Mouse (Mus musculus) myocyte (in vitro differentiated cells): ENCODE measurements around the gene Gpam.

Experiments used
- E2F4 ChIP-seq: IDR thresholded peaks from one replicate; pipeline ENCODE4 v1.6.1; 2011; ENCODE audit warnings: mild to moderate bottlenecking, control low read depth, moderate library complexity; ENCODE audit not compliant: insufficient read depth
- MAX ChIP-seq: IDR thresholded peaks from one replicate; pipeline ENCODE4 v1.6.1; 2011; ENCODE audit warnings: low read depth, mild to moderate bottlenecking, control low read depth
- MYOG ChIP-seq, 3 experiments: IDR thresholded peaks; one replicate each; pipeline ENCODE4 v1.6.1; 2011; ENCODE audit warnings: control low read depth in 2 of 3, low read depth in 2 of 3, mild to moderate bottlenecking in 2 of 3; ENCODE audit not compliant: insufficient read length in 2 of 3, control insufficient read depth in 1 of 3, insufficient read depth in 1 of 3
- POLR2A ChIP-seq: IDR thresholded peaks from one replicate; pipeline ENCODE4 v1.6.1; 2011; ENCODE audit warnings: low read depth, mild to moderate bottlenecking, control low read depth, moderate library complexity; ENCODE audit not compliant: insufficient read length
- POLR2AphosphoS2 ChIP-seq: IDR thresholded peaks from one replicate; pipeline ENCODE4 v1.6.1; 2011; ENCODE audit warnings: low read depth, control low read depth; ENCODE audit not compliant: insufficient read length
- REST ChIP-seq: IDR thresholded peaks from one replicate; pipeline ENCODE4 v1.6.1; 2011; ENCODE audit warnings: mild to moderate bottlenecking, control low read depth, moderate library complexity; ENCODE audit not compliant: insufficient read depth, insufficient read length
- SRF ChIP-seq: IDR thresholded peaks from one replicate; pipeline ENCODE4 v1.6.1; 2011; ENCODE audit warnings: low read depth; ENCODE audit not compliant: control insufficient read depth, insufficient read length
- TCF12 ChIP-seq: IDR thresholded peaks from one replicate; pipeline ENCODE4 v1.6.1; 2011; ENCODE audit warnings: mild to moderate bottlenecking, control low read depth; ENCODE audit not compliant: poor library complexity, insufficient read depth, severe bottlenecking
- USF1 ChIP-seq: IDR thresholded peaks from one replicate; pipeline ENCODE4 v1.6.1; 2011; ENCODE audit warnings: low read depth, mild to moderate bottlenecking, control low read depth, moderate library complexity

DNA sequence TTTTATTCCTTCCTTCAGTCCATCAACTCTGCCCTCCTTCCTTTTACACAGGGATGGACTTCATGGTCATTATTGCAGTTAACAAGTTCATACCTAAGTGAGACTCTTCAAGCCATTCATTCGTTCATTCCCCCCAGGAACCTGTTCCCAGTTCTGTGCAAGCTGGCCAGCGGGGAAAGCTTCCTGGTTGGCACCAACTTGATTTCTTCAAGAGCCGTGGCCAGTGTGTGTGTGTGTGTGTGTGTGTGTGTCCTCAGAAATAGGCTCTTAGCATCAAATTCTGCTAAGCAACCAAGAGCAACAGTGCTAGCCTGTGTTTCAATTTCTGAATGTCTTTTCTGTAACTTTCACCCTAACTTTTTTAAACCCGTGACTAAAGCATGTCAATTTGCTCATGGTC lies 38.9 kb upstream of the Gpam start:
- TF ChIP-seq POLR2A, result no peak
- TF ChIP-seq POLR2AphosphoS2, result no peak
- no peak for TF ChIP-seq MAX
- TF ChIP-seq USF1, result no peak
- TF ChIP-seq TCF12, result no peak
- TF ChIP-seq MYOG (IDR thresholded peaks at IDR 0.05; ENCODE audit: control insufficient read depth in 1 of 3, insufficient read depth in 1 of 3, insufficient read length in 2 of 3, low read depth in 2 of 3), result no peak
- no peak for TF ChIP-seq SRF
- no peak for TF ChIP-seq E2F4
- TF ChIP-seq REST, result no peak
